Mouse (Mus musculus) gastrocnemius, adult 8-10 months (tissue): ENCODE data around the gene Pxt1. TPM values are rescaled to one million over a fixed set of nuclear protein-coding genes. Genes with fewer than 3 reads are reported as not detected.
A peak's percentile ranks its signal among the peaks of the same experiment; 100 is the strongest.
"Not testable (repeated sequence)": the region's sequence is repeated elsewhere in the genome, so short reads cannot be mapped to it uniquely, and the experiment has no call there.

ENCODE experiments used
- DNase-seq, 2 experiments: peaks; one replicate each; pipeline ENCODE4 v3.0.0; 2022; ENCODE audit warnings: low spot score in 2 of 2
- total RNA-seq, 4 experiments: library from RNA; stranded (reverse); gene quantifications; 2 replicates each; pipeline ENCODE4 v1.2.4; 2022

The Pxt1 gene
- not detected for total RNA-seq

DNA sequence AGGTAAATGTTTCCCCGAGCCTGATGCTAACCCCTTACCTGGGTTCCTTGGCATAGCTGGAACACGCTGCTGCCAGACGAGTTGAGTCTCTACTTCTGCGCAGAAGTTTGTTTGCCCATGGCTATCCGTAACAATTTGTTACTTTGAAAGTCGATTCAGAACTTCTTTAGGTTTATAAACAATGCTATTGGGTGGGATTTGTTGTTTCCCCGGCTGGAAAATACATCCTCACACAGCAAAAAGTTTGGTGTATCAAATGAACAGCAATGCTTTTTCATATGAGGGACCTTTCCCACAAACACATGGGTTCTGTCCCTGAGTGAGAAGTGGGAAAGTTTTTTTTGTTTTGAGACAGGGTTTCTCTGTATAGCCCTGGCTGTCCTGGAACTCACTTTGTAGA is at the start of gene Pxt1:
TSS of gene Pxt1 (minus strand) at position 101 of the 400 bp plus-strand sequence.
- DNase-seq: no peak

DNA sequence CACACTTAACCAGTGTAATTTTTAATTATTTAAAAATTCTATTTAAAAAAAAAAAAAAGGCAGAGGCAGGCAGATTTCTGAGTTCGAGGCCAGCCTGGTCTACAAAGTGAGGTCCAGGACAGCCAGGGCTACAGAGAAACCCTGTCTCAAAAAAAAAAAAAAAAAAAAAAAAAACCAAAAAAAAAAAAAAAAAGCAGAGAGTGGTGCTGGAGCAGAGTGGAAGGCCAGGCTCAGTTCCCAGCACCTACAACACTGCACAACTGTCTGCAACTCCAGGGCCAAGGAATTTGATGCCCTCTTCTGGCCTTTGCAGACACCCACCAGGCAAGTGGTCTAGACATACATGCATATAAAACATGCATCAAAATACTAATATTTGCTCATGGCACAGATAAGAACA is 49.4 kb upstream of the Pxt1 start:
- DNase-seq: not testable (repeated sequence)

GRCm38 (mm10) chr17:28992105-28992504 is 48.5 kb upstream of the Pxt1 start:
- DNase-seq: no peak

- no peak for DNase-seq
Observed at GRCm38 (mm10) chr17:28991286-28991685, 47.6 kb upstream of the Pxt1 start.

- no peak for DNase-seq
Observed at GRCm38 (mm10) chr17:28990060-28990459, 46.4 kb upstream of the Pxt1 start.

DNA sequence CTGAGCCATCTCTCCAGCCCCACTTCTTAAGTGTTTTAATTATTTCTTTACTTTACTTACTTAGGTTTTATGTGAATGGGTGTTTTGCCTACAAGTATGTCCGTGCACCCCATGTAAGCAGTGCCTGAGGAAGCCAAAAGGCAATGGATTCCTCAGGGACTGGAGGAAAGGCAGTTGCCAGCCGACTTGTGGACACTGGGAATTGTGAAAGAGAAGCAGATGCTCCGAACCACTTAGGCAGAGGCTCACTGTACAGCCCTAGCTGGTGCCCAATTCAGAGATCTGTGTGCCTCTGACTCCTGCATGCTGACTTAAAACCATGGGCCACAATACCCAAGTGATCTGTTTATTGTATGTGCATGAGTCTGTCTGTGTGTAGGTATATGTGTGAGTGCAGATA is 45.4 kb upstream of the Pxt1 start:
- DNase-seq: no peak

GRCm38 (mm10) chr17:28988291-28988690 is 44.7 kb upstream of the Pxt1 start:
- no peak for DNase-seq

DNA sequence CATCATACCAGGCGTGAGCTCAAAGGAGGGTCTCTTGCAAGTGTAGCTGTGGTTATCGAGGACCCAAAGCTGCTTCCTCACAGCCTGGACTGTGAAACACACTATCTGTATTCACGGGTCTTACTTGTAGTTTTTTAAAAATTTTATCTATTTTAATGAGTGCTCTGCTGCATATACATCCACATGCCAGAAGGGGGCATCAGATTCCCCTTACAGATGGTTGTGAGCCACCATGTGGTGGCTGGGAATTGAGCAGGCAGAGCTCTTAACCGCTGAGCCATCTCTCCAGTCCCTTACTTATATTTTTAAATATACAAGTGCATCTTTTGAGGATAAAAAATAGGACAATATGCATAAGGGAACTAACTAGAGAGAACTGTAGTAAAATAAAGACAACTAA is 44.1 kb upstream of the Pxt1 start:
- DNase-seq: no peak

DNA sequence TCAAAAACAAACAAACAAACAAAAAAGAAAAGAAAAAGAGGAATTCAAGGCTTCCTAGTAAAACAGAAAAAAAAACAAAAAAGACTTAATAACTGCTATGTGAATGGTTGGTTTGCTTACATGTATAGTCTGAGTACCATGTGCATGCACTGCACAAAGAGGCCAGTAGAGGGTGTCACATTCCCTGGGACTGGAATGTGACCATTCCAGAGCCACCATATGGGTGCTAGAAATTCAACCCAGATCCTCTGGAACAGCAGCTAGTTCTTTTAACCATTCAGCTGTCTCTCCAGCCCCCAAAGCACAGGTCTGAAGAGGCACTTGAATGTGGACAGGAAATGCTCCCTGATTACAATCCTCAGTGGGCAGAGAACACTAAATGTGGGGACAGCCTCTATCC is 43.2 kb upstream of the Pxt1 start:
- DNase-seq: no peak

GRCm38 (mm10) chr17:28984724-28985420 is 41.2 kb upstream of the Pxt1 start:
- no peak for DNase-seq

GRCm38 (mm10) chr17:28982591-28982990 is 39.0 kb upstream of the Pxt1 start:
- DNase-seq: no peak

DNA sequence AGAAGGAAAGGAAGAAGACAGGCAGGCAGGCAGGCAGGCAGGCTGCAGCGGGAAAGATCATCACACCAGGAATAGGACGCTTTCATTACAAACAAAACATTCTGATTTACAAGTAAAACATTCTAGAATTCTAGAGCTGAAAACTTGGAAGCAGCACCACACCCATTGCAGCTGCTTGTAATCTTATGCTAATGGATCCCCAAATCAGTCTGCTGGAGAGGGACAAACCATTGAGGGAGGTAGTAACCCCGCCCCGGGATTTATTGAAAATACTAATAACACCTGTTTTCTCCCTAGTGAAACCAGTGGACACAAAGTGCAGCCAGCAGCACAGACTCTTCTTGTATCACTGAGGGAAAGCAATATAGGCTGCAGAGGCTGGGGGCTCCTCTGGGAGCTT is 37.4 kb upstream of the Pxt1 start:
- no peak for DNase-seq

GRCm38 (mm10) chr17:28979091-28979490 is 35.5 kb upstream of the Pxt1 start:
- DNase-seq: no peak

- DNase-seq: no peak
Observed at GRCm38 (mm10) chr17:28970122-28970521, 26.5 kb upstream of the Pxt1 start.

DNA sequence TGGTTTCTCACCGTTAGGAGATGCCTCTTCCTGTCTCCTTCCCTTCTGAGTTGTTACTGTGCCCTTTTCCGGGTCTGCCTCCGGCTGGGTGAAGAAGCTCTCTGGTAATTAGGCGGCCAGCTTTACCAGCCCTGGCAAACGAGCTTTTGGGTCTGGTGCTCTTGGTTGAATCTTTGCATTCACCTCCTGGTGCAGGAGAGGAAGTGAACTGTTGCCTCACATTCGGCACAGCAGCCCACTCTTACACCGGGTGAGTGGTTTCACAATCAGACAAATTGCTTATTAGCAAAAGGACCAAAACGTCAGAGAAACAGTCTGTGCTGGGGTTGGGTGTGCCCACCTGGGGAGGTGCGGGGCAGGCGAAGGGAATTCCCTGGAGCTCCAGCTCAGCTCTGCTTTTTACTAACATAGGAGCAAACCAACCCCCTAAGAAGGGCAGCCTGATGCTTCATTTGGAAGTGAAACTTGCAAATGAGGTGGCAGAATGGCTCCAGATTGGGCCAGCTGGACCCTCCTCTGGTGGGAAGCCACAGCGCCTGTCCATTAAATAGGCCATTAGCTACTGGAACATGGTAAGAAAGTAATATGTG is 23.5 kb upstream of the Pxt1 start:
- no peak for DNase-seq

DNA sequence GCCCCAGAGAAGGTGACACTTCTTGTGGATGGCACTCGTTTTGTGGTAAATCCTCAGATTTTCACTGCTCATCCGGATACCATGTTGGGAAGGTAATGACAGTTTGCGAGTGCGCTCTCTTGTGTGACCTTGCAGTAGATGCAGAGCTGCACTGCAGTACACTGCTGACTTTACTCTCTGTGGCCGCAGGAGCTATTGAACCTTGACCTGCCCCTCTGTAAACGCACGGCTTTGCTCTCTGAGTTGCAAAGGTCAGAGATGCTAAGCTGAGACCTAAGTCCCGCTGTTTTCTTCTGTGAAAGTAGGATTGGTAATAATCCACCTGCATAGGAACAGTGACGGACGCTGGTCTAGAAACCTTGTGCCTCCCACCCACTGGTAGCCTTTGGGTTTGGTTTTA is 18.0 kb upstream of the Pxt1 start:
- no peak for DNase-seq

DNA sequence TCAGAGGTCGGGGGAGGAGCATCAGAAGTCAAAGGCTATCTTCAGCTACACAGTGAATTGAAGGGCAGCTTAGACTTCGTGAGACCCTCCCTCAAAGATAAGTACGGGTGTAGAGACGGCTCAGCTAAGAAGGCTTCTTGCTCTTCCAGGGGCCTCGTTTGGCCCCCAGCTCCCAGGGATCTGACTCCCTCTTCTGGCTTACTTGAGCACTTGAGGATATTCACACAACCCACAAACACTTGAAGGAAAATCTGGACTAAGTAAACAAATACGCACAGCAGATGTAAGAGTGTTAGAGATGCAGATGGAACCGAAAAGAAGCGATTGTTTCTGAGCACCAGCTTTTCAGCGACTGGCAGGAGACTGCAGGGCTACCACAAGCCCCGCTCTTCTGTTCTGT is 17.0 kb upstream of the Pxt1 start:
- no peak for DNase-seq

- no peak for DNase-seq
Observed at GRCm38 (mm10) chr17:28954416-28954815, 10.8 kb upstream of the Pxt1 start.

DNA sequence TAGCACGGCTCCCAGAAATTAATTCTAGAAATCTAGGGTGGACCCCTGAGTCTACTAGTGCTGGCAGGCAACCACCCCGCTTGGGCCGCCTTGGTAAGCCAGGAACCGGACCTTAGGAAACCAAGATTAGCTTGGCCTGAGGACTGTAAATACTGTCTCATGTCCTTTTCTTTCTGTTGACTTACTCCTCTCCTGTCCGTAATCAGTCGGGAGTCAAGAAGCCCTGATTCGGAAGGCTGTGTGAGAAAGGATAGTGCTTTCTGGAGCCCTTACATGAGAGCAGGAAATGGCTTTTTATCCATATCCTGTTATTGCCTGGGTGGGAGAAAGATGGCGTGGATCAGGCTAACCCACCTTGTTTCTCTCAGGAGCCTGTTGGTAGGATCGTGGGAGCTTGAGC is 9.6 kb upstream of the Pxt1 start:
- DNase-seq: no peak

GRCm38 (mm10) chr17:28951831-28952799 is 8.5 kb upstream of the Pxt1 start, which contains the start of gene Kctd20:
TSS of gene Kctd20 (plus strand) at chr17:28951950.
- peak; percentile 90 to 93 for DNase-seq

DNA sequence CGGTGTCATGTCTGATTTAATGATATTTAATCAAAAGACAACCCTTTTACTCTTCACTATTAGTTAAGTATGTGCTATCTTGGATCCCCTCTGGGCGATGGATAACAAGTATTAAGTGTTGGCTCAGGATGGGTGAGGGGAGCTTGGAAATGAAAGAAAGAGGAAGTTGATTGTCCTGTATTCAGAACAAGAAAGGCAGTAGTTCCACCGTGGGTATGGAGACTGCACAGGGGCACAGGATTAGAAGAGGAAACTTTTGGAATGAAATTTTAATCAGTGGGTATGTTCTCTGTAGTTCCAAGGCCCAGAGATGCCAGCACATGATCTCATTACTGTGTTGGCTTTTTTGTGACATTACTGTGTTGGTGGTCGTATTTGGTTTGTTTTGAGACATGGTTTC is 7.1 kb upstream of the Pxt1 start:
- DNase-seq: no peak

DNA sequence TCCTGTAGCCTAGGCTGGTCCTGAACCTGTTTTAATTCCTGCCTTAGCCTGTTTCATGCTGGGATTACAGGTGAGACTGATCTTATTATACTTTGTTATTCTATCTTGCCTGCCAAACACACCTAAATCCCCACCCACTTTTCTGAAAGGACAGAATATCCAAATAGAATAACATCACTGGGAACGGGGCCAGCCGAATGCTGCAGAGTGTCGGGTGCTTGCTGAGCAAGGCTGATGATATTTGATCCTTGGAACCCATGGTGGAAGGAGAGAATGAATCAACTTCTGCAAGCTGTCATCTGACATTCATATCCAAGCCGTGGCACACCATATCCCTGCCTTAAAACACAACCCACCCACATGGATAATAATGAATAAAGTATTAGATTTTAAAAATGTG is 5.0 kb upstream of the Pxt1 start:
- no peak for DNase-seq
